Mouse (Mus musculus) lung, adult 2 months (tissue): ENCODE measurements around the gene Rbm43.

ENCODE experiments used
- CTCF ChIP-seq: fragments of 200-500 bp; IDR thresholded peaks from 2 replicates; pipeline ENCODE4 v1.5.1; 2011; ENCODE audit warnings: mild to moderate bottlenecking, low read length, control low read depth; ENCODE audit not compliant: insufficient read depth
- POLR2A ChIP-seq: fragments of 200-500 bp; IDR thresholded peaks from 2 replicates; pipeline ENCODE4 v1.6.1; 2011; ENCODE audit warnings: low read depth, mild to moderate bottlenecking, control low read depth, low read length, borderline replicate concordance; ENCODE audit errors: extremely low read depth

DNA sequence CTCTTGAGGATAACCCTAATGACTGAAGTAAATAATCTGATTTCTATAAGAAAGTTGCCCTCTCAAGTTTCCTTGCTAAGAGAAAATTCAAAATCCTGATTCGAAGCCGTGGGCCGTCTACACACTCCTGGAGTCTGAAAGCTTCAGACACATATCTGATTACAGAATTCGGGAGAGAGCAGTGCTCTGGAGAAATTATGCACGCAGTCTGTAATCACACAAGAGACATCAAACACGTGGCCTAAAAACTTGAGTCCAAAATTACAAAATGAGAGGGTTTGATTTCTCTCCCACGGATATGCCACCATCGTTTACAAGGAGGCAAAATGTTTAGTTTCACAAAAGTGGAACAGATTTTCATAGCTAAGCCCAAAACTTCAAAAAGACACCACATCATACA, 29.3 kb downstream of the Rbm43 start:
- no peak for TF ChIP-seq POLR2A
- no peak for TF ChIP-seq CTCF
